Mouse (Mus musculus) G1E (cell line): ENCODE measurements around the gene Oat.

Source experiments
- CTCF ChIP-seq: IDR thresholded peaks from 2 replicates; pipeline ENCODE4 v1.5.1; 2012; ENCODE audit warnings: low read depth, low read length, inconsistent platforms, mixed read lengths
- GATA1 ChIP-seq: IDR thresholded peaks from 2 replicates; pipeline ENCODE4 v1.6.1; 2012; ENCODE audit warnings: borderline replicate concordance, low read length, inconsistent platforms, mixed read lengths
- GATA2 ChIP-seq: IDR thresholded peaks from 2 replicates; pipeline ENCODE4 v1.6.1; 2012; ENCODE audit warnings: low read depth, low read length, inconsistent platforms, borderline replicate concordance
- POLR2AphosphoS5 ChIP-seq: IDR thresholded peaks from 2 replicates; pipeline ENCODE4 v1.6.1; 2012; ENCODE audit warnings: low read depth, low read length, inconsistent platforms; ENCODE audit not compliant: insufficient replicate concordance
- TAL1 ChIP-seq: conservative IDR thresholded peaks from 2 replicates; pipeline ENCODE4 v1.6.1; 2012; ENCODE audit warnings: low read depth, low read length, inconsistent platforms, mixed read lengths

GRCm38 (mm10) chr7:132594325-132594724, 18.1 kb upstream of the Oat start:
- no peak for TF ChIP-seq TAL1
- no peak for TF ChIP-seq CTCF
- TF ChIP-seq GATA1, result no peak
- no peak for TF ChIP-seq POLR2AphosphoS5
- TF ChIP-seq GATA2, result no peak
